Mouse (Mus musculus) kidney, adult 10 weeks (tissue): ENCODE measurements around the gene Gm10491. TPM values are rescaled to one million over a fixed set of nuclear protein-coding genes. Genes with fewer than 3 reads are reported as not detected.

Experiments used
- polyA plus RNA-seq: library from polyadenylated mRNA; stranded (reverse); fragments of 350-450 nt; fragmentation: Illumina TruSeq; extraction: RNeasy Lipid Tissue Mini Kit (QIAGEN cat#74804); gene quantifications from one replicate; pipeline ENCODE4 v1.2.3, GENCODE M21; 2014; ENCODE audit warnings: low read depth, low replicate concordance

Gm10491 gene
- not detected for polyA plus RNA-seq

DNA sequence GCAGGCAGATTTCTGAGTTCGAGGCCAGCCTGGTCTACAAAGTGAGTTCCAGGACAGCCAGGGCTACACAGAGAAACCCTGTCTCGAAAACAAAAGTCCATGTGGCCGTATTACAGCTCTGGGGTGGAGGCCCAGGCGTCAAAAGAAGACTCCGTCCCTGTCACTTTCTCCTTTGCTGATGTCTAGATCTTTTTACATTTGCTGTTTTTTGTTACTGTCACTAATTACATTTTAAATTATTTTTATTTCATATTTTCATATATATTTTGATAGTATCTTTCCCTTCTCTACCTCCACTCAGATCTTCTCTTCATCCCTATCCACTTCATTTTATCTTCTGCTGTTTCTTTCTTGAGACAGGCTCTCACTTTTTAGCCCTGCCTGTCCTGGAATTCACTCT, at the start of gene Gm10491:
Gene Gm10491, minus strand, starts transcription at position 101 of the 400 bp plus-strand sequence.

DNA sequence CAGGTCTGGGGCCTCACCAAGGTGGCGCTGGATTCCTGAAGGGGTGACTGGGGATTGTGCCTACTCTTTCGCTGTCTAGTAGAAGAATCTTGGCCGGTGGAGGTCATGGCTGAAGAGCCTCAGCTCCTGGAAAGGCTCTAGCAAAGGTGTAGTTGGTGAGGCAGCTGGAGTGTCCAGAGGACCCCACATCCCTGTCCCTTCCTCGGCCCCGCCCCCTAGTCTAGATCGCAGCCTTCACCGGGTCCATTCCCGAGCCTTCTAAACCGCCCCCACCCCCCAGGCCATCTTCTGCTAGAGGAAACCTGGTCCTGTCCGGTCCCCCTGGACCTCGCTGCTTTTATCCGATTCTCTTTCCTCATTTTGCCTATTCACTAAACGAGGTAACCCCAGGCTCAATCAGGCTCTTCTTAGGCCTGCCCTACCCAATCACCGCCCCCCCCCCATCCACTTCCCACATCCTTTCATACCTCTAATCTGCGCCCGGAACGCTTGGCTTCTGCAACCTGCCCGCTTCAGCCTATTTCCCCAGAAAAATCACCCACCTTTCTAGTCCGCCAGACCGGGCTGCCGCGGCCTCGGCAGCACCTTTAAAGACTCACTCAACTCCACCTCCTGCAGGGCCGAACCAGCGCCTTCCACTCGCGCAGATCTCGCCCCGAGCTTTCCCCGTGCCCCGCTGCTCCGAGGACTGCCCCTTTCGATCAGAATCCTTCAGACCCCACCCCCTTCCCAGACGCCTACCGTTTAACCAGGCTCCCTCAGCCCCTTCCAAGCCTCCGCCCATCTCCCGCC, 39.7 kb upstream of the Gm10491 start, which contains the start of gene Hdac6:
Gene Hdac6, minus strand, starts transcription at position 782 of the 792 bp plus-strand sequence.

DNA sequence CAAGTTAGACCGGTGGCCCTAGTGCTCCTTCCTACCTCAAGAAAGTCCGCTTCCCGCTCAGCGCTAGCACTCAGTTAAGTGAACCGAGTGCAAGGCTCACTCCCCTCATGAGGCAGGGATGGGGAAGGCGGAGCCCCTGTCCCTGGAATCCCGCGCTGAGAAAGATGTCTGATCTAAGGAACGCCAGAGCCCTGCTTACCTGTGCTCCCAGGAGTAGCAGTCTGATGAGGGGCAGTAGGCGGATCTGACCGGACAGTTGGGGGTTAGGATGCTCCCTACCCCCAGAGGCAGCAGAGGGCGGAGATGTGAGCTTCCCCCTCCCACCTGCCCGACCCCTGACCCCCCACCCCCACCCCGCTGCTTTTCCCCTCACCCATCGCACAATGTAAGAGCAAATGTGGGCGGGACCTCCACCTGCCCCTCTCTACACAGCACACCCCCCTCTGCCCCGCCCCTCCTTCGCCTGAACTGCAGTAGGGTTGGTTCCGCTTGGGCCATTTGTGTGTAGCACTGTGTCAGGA, 20.7 kb upstream of the Gm10491 start, which contains the start of gene Eras:
Gene Eras, minus strand, starts transcription at position 338 of the 521 bp plus-strand sequence.

DNA sequence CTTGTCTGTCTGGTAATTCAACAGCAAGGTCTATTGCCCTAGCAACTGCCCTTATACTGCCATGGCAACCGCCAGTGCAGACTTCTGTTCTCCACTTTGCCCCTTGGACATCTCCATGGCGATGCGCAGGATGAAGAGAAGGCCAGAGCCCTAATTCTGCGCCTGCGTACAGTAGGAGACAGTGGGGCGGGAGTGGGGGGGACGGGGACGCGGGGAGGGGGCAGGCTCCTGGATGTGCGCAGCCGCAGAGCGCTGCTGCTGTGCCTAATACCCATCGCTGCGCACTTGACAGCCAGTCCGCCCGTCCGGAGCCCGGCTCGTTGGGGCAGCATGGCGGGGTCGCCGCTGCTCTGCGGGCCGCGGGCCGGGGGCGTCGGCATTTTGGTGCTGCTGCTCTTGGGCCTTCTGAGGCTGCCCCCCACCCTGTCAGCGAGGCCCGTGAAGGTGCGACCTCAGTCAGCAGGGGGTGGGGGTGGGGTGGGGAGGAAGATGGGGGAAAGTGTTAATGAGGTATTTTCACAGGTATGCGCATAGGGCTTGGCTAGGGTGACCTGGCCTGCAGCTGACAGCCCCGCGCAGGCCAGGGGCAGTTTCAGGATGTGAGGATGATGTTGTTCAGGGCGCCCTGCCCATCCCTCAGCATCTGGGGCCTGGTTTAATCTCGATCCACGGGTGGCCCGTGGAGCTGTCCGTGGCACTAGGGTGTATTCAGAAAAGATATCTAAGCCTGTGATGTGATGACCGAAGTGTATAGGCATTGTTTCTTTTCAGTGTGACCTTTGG, 12.2 kb upstream of the Gm10491 start, which contains the start of gene Pcsk1n:
Gene Pcsk1n, plus strand, starts transcription at position 222 of the 783 bp plus-strand sequence.

DNA sequence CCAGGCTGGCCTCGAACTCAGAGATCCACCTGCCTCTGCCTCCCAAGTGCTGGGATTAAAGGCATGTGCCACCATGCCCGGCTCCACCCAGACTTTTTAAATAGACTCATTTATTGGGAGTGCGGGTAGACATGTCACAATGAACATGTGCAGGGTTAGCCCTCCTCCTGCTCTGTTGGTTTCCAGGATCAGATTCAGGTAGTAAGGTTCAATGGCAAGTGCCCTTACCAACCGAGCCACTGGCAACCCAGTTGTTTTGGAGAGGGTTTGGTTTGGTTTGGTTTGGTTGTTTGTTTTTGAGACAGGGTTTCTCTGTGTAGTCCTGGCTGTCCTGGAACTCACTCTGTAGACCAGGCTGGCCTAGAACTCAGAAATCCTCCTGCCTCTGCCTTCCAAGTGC, 1.6 kb upstream of the Gm10491 start, which contains the start of gene Gm10490:
Gene Gm10490, plus strand, starts transcription at position 301 of the 400 bp plus-strand sequence.

DNA sequence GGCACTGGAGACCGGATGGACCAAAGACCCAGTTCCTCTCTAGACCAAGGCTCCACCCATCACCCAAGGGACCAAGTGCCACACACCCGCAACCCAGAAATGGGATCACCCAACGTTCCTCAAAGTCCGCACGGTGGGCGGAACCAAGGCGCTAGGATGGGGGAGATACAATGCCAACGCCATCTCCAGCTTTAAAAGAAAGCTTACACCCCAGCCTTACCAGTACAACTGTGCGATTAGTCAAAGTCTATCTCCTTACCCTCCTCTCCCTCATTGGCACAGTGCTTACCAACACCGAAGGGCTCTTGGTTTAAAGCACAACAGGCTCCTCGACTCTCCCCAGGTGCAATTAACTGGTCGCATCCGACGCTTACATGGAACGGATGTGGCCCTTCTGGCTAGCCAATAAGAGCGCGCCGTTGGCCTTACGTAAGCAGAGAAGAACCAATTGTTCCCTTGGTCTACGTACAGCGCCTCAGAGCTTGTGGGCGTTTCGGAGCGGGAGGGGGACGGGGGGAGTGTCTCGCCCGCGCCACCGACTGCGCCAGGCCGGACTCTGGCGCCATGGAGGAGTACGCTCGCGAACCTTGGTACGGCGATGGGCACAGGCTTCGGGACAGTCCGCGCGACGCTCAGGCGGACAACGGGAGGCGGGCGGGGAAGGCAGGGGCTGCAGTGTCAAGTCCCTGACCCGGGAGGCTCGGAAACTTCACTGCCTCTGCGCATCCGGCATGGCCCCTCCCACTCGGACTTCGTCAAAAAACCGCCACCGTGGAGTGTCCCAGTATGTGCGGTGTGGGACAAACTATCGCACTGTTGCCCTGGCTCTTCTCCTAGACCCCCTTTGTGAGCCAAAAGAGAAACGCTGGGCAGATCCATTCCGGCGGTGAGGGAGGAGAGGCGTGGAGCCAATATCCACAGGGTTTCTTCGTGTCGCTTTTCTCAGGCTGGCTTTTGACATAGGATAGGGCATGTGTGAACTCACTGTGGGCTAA, 8.5 kb downstream of the Gm10491 start, which contains the start of the genes Pqbp1 and Timm17b:
Gene Pqbp1, minus strand, starts transcription at position 390 of the 995 bp plus-strand sequence.
Gene Timm17b, plus strand, starts transcription at position 478 of the 995 bp plus-strand sequence.

DNA sequence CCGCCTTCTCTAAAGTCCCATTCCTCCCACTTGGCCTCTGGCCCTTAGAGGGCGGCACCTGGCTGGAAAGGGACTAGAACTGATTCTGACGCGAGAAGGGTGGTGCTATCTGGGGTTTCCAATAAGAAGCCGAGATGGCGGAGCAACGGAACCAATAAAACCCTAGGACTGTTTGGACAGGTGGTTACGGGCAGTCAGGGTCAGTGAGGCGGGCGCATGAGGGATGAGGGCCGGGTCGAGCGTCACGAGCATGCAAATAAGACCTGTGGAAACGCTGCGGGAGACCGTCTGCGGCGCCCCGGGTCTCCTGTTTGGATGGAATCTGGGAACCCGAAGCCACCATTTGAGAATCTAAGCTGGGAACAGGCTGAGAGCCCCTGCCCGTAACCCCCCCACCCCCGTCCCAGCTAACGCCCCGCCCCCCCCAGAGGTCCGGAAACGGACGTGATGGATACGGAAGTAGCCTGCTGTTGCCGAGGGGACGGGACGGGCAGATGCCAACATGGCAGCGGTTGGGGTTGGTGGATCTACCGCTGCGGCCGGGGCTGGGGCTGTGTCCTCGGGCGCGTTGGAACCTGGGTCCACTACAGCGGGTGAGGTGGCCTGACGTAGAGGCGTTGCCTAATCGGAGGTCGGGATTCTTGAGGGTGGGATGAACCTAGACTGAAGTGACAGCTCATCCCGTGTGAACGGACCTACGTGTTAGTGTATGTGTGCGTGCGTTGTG, 23.6 kb downstream of the Gm10491 start, which contains the start of gene Slc35a2:
Gene Slc35a2, plus strand, starts transcription at position 188 of the 727 bp plus-strand sequence.

DNA sequence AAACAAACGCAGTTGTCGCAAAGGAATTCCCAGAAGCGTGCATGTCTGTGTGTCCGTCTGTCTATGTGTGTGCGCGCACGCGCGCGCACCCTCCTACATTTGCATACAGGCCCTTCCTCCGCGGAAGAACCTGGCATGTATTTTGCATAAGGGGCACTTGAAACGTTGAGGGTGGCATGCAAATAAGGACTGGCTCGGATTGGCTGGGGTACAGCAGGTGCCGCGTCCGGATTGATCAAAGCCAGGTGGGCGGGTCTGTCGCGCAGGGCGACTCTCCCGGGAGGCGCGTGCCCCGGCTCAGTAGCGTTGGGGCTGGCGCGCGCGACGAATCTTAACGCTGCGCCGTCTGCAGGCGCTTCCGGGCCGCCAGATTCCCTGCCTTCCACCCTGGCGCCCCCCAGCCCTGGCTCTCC, 29.6 kb downstream of the Gm10491 start, which contains the start of gene Pim2:
Gene Pim2, plus strand, starts transcription at position 256 of the 413 bp plus-strand sequence.

Other genes starting within 250 kb of the Gm10491 start
- 24.5 TPM for gene Plp2, start 236.4 kb downstream of the Gm10491 start, polyA plus RNA-seq
- 4.0 TPM for gene Magix, start 226.6 kb downstream of the Gm10491 start, polyA plus RNA-seq
- gene Gpkow, start 210.7 kb downstream of the Gm10491 start, polyA plus RNA-seq: 39.1 TPM
- 9.5 TPM for gene Wdr45, start 193.5 kb downstream of the Gm10491 start, polyA plus RNA-seq
- not detected for gene Gm45208, start 185.6 kb downstream of the Gm10491 start, polyA plus RNA-seq
- 13.1 TPM for gene Praf2, start 179.4 kb downstream of the Gm10491 start, polyA plus RNA-seq
- gene Ccdc120, start 156.9 kb downstream of the Gm10491 start, polyA plus RNA-seq: 2.9 TPM
- gene Tfe3, start 145.3 kb downstream of the Gm10491 start, polyA plus RNA-seq: 4.9 TPM
- gene Gripap1, start 118.1 kb downstream of the Gm10491 start, polyA plus RNA-seq: 15.7 TPM
- gene Kcnd1, start 85.5 kb downstream of the Gm10491 start, polyA plus RNA-seq: not detected
- gene Otud5, start 66.5 kb downstream of the Gm10491 start, polyA plus RNA-seq: 22.2 TPM
- 5.3 TPM for gene Pim2, start 29.6 kb downstream of the Gm10491 start, polyA plus RNA-seq
- gene Slc35a2, start 23.8 kb downstream of the Gm10491 start, polyA plus RNA-seq: 6.8 TPM
- 13.5 TPM for gene Pqbp1, start 8.6 kb downstream of the Gm10491 start, polyA plus RNA-seq
- 3.1 TPM for gene Timm17b, start 8.5 kb downstream of the Gm10491 start, polyA plus RNA-seq
- gene Gm10490, start 1.7 kb upstream of the Gm10491 start, polyA plus RNA-seq: not detected
- gene Pcsk1n, start 12.0 kb upstream of the Gm10491 start, polyA plus RNA-seq: not detected
- gene Eras, start 20.8 kb upstream of the Gm10491 start, polyA plus RNA-seq: not detected
- 6.0 TPM for gene Hdac6, start 40.1 kb upstream of the Gm10491 start, polyA plus RNA-seq
- not detected for gene Gata1, start 70.2 kb upstream of the Gm10491 start, polyA plus RNA-seq
- gene Glod5, start 110.7 kb upstream of the Gm10491 start, polyA plus RNA-seq: 255 TPM
- gene Suv39h1, start 166.9 kb upstream of the Gm10491 start, polyA plus RNA-seq: 5.7 TPM
- 0.28 TPM for gene Was, start 182.7 kb upstream of the Gm10491 start, polyA plus RNA-seq
- 43.7 TPM for gene Wdr13, start 225.1 kb upstream of the Gm10491 start, polyA plus RNA-seq
- 221 TPM for gene Rbm3, start 238.0 kb upstream of the Gm10491 start, polyA plus RNA-seq